Mouse (Mus musculus) frontal cortex, postnatal 25 days (tissue): ENCODE results near the gene Klf12.
"Not testable (repeated sequence)": the region's sequence is repeated elsewhere in the genome, so short reads cannot be mapped to it uniquely, and the experiment has no call there.

Experiments
- DNase-seq, 2 experiments: peaks; one replicate each; pipeline ENCODE4 v3.0.0; 2022; ENCODE audit warnings: low spot score in 2 of 2

Klf12 gene

GRCm38 (mm10) chr14:99885562-99885961 is 398.9 kb downstream of the Klf12 start:
- no peak for DNase-seq

- no peak for DNase-seq
Observed at GRCm38 (mm10) chr14:99885128-99885527, 399.4 kb downstream of the Klf12 start.

- DNase-seq = no peak
Observed at GRCm38 (mm10) chr14:99876791-99877578, 407.5 kb downstream of the Klf12 start.

GRCm38 (mm10) chr14:99873725-99874124 is 410.8 kb downstream of the Klf12 start:
- no peak for DNase-seq

DNA sequence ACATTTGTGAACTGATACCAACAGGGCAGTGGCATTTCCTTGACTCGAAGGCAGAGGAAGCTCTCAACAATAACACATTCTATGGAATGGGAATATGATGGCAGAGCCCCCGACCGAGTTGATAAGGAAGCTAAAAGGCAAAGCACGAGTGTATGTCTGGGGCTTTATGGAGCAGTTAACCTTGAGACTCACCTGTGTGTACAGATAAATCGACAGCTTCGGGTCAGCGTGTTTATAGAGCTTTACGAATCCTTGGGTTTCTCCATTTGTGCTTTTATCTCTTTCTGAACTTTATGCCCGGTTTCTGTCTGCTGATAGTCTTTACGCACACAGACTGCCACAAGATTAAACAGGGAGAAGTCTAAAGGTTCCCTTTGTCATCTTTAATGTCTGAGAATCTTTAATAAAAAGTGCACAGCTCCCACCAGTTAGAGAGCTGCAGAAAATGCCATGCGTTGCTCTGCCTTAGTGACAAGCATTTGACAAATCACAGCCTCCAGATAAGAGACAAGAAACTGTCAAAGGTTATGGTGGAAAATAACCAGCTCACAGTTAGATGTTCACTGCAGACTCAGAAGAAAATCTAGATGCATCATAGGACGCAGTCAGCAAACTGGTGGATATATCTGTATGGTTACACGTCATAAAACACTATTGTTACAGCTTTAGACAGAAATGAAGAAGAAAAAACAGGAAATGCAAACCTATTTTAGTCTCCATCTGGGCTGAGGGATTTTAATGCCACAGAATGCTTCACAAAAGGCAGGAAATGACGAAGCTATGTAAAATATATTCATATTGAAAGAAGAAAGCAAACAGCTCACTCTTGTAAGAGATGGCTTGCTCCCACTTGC is 428.1 kb downstream of the Klf12 start:
- no peak for DNase-seq

DNA sequence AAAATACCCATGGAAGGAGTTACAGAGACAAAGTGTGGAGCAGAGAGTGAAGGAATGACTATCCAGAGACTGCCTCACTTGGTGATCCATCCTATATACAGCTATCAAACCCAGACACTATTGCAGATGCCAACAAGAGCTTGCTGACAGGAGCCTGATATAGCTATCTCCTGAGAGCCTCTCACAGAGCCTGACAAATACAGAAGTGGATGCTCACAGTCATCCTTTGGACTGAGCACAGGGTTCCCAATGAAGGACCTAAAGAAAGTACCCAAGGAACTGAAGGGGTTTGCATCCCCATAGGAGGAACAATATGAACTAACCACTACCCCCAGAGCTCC is 430.0 kb downstream of the Klf12 start:
- not testable (repeated sequence) for DNase-seq

DNA sequence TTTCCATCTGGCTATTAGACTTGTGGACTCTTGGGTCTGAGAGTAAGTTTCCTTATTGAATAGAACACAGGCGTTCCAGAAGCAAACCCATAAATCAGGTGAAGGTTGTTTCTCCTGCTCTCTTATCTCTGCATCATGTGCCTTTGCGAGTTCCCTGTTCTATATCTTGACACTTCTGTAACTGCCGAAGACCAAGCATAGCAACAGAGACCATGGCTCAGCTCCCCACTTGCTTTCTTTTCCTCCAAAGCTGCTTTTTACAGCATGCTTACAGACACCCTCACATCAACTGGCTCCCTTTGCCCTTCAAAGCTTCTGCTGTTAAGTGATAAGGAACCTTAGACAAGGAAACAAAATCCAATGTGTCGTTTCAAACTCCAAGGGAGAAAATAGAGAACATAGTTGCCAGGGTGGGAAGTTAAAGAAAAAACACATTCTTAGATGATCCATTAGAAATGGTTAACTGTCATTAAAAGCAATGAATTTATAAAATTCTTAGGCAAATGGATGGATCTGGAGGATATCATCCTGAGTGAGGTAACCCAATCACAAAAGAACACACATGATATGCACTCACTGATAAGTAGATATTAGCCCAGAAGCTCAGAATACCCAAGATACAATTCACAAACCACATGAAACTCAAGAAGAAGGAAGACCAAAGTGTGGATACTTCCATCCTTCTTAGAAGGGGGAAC is 430.6 kb downstream of the Klf12 start:
- DNase-seq = not testable (repeated sequence)

- DNase-seq = no peak
Observed at GRCm38 (mm10) chr14:99850350-99850749, 434.1 kb downstream of the Klf12 start.

- no peak for DNase-seq
Observed at GRCm38 (mm10) chr14:99847502-99847901, 437.0 kb downstream of the Klf12 start.

- DNase-seq = no peak
Observed at GRCm38 (mm10) chr14:99826713-99827112, 457.8 kb downstream of the Klf12 start.
